Mouse (Mus musculus): ENCODE data around the gene Map1b. TPM values are rescaled to one million over a fixed set of nuclear protein-coding genes. Genes with fewer than 3 reads are reported as not detected.

Map1b gene
- polyA plus RNA-seq, 1 experiment from 2014 or later: 31.2 TPM

DNA sequence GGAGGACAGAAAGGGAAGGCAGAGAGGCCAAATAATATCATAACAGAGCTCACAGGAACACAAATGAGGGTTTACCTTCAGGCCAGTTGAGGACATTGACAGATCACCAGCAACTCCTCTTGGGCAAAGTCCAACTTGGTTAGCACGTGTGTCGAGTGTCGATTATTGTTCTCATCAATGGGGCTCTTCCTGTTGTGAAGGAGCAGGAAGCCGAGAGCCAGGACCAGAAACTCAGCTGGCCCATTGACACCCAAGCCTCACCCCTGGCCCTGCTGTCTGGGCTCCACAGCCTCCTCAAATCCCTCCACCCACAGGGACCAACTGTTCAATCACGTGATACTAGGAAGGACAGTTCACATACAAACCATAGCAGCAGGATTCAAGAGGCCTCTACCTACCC, 22.9 kb upstream of the Map1b start:
- TF ChIP-seq CTCF (IDR thresholded peaks at IDR 0.05) (no peak), EP300 (IDR thresholded peaks at IDR 0.05) (no peak)
- no peak overlapping the region for H3K4me3 ChIP-seq (ENCODE audit: low read depth, low read length)
- no peak overlapping the region for H3K4me2 ChIP-seq (replicated peaks; ENCODE audit: low read depth, low read length)
- no peak overlapping the region for H3K27ac ChIP-seq (ENCODE audit: low read length)
- H3K9ac ChIP-seq (replicated peaks; ENCODE audit: low read depth): no peak overlapping the region
- peak; percentile 62; the same call in 1 of the 2 replicates for ATAC-seq
- no peaks in the 10 kb centered on the region for H3K36me3 ChIP-seq (ENCODE audit: insufficient read depth, low read length)
- no peaks in the 10 kb centered on the region for H3K9me3 ChIP-seq (ENCODE audit: low read length)
- no peaks in the 10 kb centered on the region for H3K4me1 ChIP-seq (ENCODE audit: insufficient read depth, low read depth, low read length)
- peak; percentile 26 for DNase-seq (ENCODE audit: low spot score)
- WGBS: 42% methylated on average over 5 of the region's 5 CpGs
- H3K27me3 ChIP-seq (replicated peaks; ENCODE audit: insufficient read depth, low read length): no peaks in the 10 kb centered on the region

DNA sequence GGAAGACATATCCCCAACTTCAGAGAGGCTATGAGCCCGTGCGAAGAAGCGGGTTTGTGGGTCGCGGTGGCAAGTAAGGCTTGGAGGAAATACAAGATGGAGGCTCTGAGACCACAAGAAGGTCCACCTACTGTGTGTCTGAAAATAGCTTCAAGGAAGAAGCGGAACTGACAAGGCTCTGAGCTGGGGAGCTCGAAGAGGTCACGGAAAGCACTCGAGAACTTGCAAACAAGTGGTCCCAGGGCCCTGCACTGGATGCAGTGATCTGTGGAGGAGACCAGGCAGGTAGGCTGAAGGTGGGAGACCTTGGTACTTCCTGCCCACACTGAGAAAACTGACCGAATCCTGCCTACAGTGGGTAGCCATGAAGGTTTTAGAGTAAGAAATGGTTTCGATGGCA, 22.5 kb upstream of the Map1b start:
- no peaks in the 10 kb centered on the region for H3K9me3 ChIP-seq (ENCODE audit: low read length)
- no peaks in the 10 kb centered on the region for H3K4me1 ChIP-seq (ENCODE audit: insufficient read depth, low read depth, low read length)
- no peaks in the 10 kb centered on the region for H3K36me3 ChIP-seq (ENCODE audit: insufficient read depth, low read length)
- H3K27me3 ChIP-seq (replicated peaks; ENCODE audit: insufficient read depth, low read length): no peaks in the 10 kb centered on the region
- DNase-seq (ENCODE audit: low spot score): no peak
- no peak for ATAC-seq
- WGBS: 87% methylated on average over 11 of the region's 11 CpGs
- H3K4me2 ChIP-seq (replicated peaks; ENCODE audit: low read depth, low read length): no peak overlapping the region
- no peak for TF ChIP-seq EP300 (IDR thresholded peaks at IDR 0.05)
- no peak for TF ChIP-seq CTCF (IDR thresholded peaks at IDR 0.05)
- no peak overlapping the region for H3K27ac ChIP-seq (ENCODE audit: low read length)
- no peak overlapping the region for H3K9ac ChIP-seq (replicated peaks; ENCODE audit: low read depth)
- no peak overlapping the region for H3K4me3 ChIP-seq (ENCODE audit: low read depth, low read length)

DNA sequence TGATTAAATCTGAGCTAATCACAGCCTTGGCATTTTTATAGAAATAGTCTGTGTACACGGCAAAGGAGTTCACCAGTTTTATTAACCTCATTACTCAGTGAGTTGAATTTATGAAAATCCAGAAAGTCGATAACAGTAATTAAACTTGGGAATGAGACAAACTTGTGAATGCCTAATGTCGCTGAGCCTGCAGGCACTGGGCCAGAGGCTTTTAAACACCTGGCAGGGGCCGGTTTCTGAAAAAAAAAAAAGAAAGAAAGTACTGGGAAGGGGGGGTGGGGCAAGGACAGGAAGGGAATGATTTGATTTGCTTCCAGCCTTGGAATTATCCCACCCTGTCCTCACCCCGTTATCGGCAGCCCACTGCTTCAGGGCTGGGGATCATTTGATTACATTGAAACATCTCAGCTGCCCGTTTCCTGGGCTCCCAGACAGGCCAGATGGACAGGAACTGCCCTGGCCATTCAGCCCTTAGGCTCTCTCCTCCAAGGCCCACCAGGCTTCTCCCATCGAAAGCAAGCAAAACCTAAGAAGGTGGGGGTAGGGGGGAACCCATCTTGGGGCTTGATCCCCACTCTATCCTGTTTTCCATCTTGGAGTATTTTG, 21.7 kb upstream of the Map1b start:
- H3K36me3 ChIP-seq (ENCODE audit: insufficient read depth, low read length): no peaks in the 10 kb centered on the region
- TF ChIP-seq EP300 (IDR thresholded peaks at IDR 0.05) (no peak), CTCF (IDR thresholded peaks at IDR 0.05) (no peak)
- no peak overlapping the region for H3K4me3 ChIP-seq (ENCODE audit: low read depth, low read length)
- DNase-seq (ENCODE audit: low spot score): no peak
- no peaks in the 10 kb centered on the region for H3K4me1 ChIP-seq (ENCODE audit: insufficient read depth, low read depth, low read length)
- H3K9ac ChIP-seq (replicated peaks; ENCODE audit: low read depth): no peak overlapping the region
- no peak overlapping the region for H3K27ac ChIP-seq (ENCODE audit: low read length)
- no peaks in the 10 kb centered on the region for H3K9me3 ChIP-seq (ENCODE audit: low read length)
- ATAC-seq: no peak
- H3K4me2 ChIP-seq (replicated peaks; ENCODE audit: low read depth, low read length): no peak overlapping the region
- 22% methylated on average over 8 of the region's 8 CpGs for WGBS
- no peaks in the 10 kb centered on the region for H3K27me3 ChIP-seq (replicated peaks; ENCODE audit: insufficient read depth, low read length)

DNA sequence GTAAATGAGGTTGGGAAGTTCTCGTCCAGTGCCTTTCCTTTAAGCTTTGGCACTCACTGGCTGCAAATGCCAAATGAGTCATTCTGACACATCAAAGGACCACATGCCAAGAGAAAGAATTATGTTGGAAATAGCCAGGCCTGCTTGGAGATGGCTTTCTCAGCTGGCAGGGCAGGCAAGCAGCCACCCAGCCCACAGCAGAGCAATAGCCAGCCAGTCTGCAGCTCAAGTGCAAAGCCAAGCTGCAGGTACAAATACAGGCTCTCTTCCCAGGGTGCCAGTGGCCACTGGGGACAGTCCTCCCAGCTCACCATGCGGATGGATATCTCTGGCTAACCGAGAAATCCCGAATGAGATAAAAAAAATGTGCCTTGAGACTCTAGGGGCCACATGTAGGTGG, 12.1 kb upstream of the Map1b start:
- Histone ChIP-seq H3K9me3 (ENCODE audit: low read length) (no peaks in the 10 kb centered on the region), H3K9ac (replicated peaks; ENCODE audit: low read depth) (no peak overlapping the region), H3K27me3 (replicated peaks; ENCODE audit: insufficient read depth, low read length) (no peaks in the 10 kb centered on the region), H3K4me1 (ENCODE audit: insufficient read depth, low read depth, low read length) (no peaks in the 10 kb centered on the region), H3K36me3 (ENCODE audit: insufficient read depth, low read length) (no peaks in the 10 kb centered on the region), H3K27ac (ENCODE audit: low read length) (no peak overlapping the region), H3K4me3 (ENCODE audit: low read depth, low read length) (no peak overlapping the region), H3K4me2 (replicated peaks; ENCODE audit: low read depth, low read length) (no peak overlapping the region)
- WGBS: 62% methylated on average over 4 of the region's 4 CpGs
- DNase-seq (ENCODE audit: low spot score): no peak
- TF ChIP-seq EP300 (IDR thresholded peaks at IDR 0.05) (no peak), CTCF (IDR thresholded peaks at IDR 0.05) (no peak)
- no peak for ATAC-seq

DNA sequence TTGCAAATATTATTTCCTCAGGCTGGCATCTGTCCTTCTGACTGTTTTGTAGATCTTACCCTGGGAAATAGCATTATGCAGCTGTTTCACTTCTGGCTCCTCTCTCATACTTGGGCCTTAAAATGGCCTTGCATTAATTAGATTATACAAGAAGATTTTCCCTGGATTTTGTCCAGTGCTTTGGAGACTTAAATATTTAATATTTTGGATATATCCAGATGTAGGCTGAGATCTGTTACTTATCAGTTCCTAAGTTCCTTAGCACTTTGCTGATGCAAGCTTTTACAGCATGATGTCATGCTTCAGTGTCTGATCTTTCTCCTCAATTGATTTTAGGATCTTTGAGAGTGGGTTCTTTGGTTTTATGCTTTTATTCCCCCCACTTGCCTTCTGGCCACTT, 11.6 kb upstream of the Map1b start:
- Histone ChIP-seq H3K27ac (ENCODE audit: low read length) (no peak overlapping the region), H3K9ac (replicated peaks; ENCODE audit: low read depth) (no peak overlapping the region), H3K27me3 (replicated peaks; ENCODE audit: insufficient read depth, low read length) (no peaks in the 10 kb centered on the region), H3K4me2 (replicated peaks; ENCODE audit: low read depth, low read length) (no peak overlapping the region), H3K4me3 (ENCODE audit: low read depth, low read length) (no peak overlapping the region), H3K4me1 (ENCODE audit: insufficient read depth, low read depth, low read length) (no peaks in the 10 kb centered on the region), H3K9me3 (ENCODE audit: low read length) (no peaks in the 10 kb centered on the region), H3K36me3 (ENCODE audit: insufficient read depth, low read length) (no peaks in the 10 kb centered on the region)
- DNase-seq (ENCODE audit: low spot score): no peak
- no peak for TF ChIP-seq EP300 (IDR thresholded peaks at IDR 0.05)
- no peak for TF ChIP-seq CTCF (IDR thresholded peaks at IDR 0.05)
- ATAC-seq: no peak

DNA sequence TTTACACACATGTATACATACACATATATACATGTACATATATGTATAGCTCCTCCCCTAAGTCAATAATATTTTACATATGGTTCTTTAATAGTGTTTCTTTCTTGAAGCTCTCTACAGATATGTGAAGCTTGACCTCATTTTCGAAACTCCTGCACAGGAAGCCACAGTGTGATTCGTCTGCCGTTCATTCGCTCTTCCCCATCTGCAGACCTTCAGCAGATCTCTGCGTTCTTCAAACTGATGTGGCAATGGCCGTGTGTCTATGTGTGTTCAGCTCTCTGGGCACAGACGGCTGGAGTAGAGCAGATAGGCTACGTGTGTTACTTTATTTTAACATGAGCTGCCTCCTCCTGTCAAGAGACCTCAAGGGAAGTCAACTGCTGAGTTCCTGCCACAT, 9.2 kb upstream of the Map1b start:
- Histone ChIP-seq H3K36me3 (ENCODE audit: insufficient read depth, low read length) (no peaks in the 10 kb centered on the region), H3K27ac (ENCODE audit: low read length) (no peak overlapping the region), H3K9me3 (ENCODE audit: low read length) (no peaks in the 10 kb centered on the region), H3K4me3 (ENCODE audit: low read depth, low read length) (no peak overlapping the region), H3K4me2 (replicated peaks; ENCODE audit: low read depth, low read length) (no peak overlapping the region), H3K9ac (replicated peaks; ENCODE audit: low read depth) (no peak overlapping the region), H3K4me1 (ENCODE audit: insufficient read depth, low read depth, low read length) (no peaks in the 10 kb centered on the region), H3K27me3 (replicated peaks; ENCODE audit: insufficient read depth, low read length) (no peaks in the 10 kb centered on the region)
- TF ChIP-seq EP300 (IDR thresholded peaks at IDR 0.05) (no peak), CTCF (IDR thresholded peaks at IDR 0.05) (no peak)
- DNase-seq (ENCODE audit: low spot score) (no peak), ATAC-seq (no peak)
- WGBS: 67% methylated on average over 8 of the region's 8 CpGs

DNA sequence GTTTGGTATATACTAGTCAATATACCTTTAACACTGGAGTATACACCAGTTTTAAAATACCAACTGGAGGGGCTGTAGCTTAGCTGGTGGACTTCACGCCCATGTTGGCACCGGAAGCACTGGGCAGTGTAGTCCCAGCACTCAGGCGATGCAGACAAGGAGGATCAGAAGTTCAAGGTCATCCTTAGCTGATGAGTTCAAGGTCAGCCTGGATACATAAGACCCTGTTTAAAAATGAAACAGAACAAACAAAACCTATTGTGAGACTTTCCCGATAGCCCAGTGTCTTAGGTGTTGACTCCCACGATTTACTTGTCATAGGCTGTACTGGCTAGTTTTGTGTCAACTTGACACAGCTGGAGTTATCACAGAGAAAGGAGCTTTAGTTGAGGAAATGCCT, 1.5 kb upstream of the Map1b start:
- H3K36me3 ChIP-seq (ENCODE audit: insufficient read depth, low read length): no peaks in the 10 kb centered on the region
- TF ChIP-seq CTCF (IDR thresholded peaks at IDR 0.05): no peak
- no peak for TF ChIP-seq EP300 (IDR thresholded peaks at IDR 0.05)
- H3K4me3 ChIP-seq (ENCODE audit: low read depth, low read length): no peak overlapping the region
- H3K4me2 ChIP-seq (replicated peaks; ENCODE audit: low read depth, low read length): no peak overlapping the region
- no peak overlapping the region for H3K9ac ChIP-seq (replicated peaks; ENCODE audit: low read depth)
- no peak overlapping the region for H3K27ac ChIP-seq (ENCODE audit: low read length)
- H3K9me3 ChIP-seq (ENCODE audit: low read length): no peaks in the 10 kb centered on the region
- ATAC-seq (no peak), DNase-seq (ENCODE audit: low spot score) (no peak)
- no peaks in the 10 kb centered on the region for H3K27me3 ChIP-seq (replicated peaks; ENCODE audit: insufficient read depth, low read length)
- 94% methylated on average over 5 of the region's 5 CpGs for WGBS
- no peaks in the 10 kb centered on the region for H3K4me1 ChIP-seq (ENCODE audit: insufficient read depth, low read depth, low read length)

Measured in lung, postnatal 0 days (tissue).